Mouse (Mus musculus): Measurements from ENCODE around the gene Pxt1. TPM values are rescaled to one million over a fixed set of nuclear protein-coding genes. Genes with fewer than 3 reads are reported as not detected.

Pxt1 gene
- polyA plus RNA-seq, 1 experiment = not detected

- peaks cover 28% of the 10 kb centered on the region for H3K27me3 ChIP-seq (replicated peaks)
- TF ChIP-seq GATA1 (IDR thresholded peaks at IDR 0.05; ENCODE audit: borderline replicate concordance, low read length) = no peak
- no peak for TF ChIP-seq FLI1 (IDR thresholded peaks at IDR 0.05; ENCODE audit: low read length)
- H3K4me1 ChIP-seq = peaks cover 33% of the 10 kb centered on the region
- H3K36me3 ChIP-seq (replicated peaks; ENCODE audit: low read length) = no peaks in the 10 kb centered on the region
- H3K9me3 ChIP-seq = peaks cover 5% of the 10 kb centered on the region; the same call in 1 of the 2 replicates
- H3K4me3 ChIP-seq (replicated peaks) = no peak overlapping the region
Observed at GRCm38 (mm10) chr17:28904546-28905376, 38.9 kb downstream of the Pxt1 start.

DNA sequence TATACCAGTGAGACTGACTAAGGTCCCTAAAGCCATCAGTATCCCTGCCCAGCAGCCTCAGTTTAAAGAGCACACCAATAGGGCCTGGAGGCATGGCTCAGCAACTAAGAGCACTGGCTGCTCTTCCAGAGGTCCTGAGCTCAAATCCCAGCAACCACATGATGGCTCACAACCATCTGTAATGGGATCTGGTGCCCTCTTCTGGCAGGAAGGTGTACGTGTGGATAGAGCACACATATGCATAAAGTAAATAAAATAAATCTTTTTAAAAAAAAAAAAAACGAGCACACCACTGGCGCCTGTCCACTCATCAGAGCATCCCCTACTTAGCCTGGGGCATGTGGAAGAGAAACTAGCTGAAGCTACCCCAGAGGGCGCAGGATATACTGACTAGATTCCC, 42.1 kb downstream of the Pxt1 start:
- H3K27me3 ChIP-seq (replicated peaks) = peaks cover 22% of the 10 kb centered on the region
- no peaks in the 10 kb centered on the region for H3K36me3 ChIP-seq (replicated peaks; ENCODE audit: low read length)
- peaks cover 5% of the 10 kb centered on the region; the same call in 1 of the 2 replicates for H3K9me3 ChIP-seq
- TF ChIP-seq GATA1 (IDR thresholded peaks at IDR 0.05; ENCODE audit: borderline replicate concordance, low read length) (no peak), FLI1 (IDR thresholded peaks at IDR 0.05; ENCODE audit: low read length) (no peak)
- H3K4me1 ChIP-seq = peaks cover 15% of the 10 kb centered on the region
- H3K4me3 ChIP-seq (replicated peaks) = no peak overlapping the region

DNA sequence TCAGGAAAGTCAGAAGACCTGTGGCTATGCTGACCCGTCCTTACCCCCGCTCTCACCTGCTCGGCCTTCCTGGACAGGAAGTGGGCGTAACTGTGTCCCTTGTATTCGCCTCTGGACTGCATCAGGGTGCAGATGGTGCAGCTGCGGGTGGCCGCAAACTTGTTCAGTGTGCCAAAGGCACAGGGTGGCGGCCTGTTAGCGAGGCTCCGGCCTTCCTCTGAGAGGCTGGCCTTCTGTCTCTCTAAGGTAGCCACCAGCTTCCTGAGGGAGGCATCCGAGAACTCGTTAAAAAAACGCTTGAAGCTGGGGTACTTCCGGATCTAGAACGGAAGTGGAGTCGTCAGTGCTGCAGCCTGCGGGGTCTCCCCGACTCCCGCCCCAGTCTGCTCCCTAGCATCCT, 44.2 kb downstream of the Pxt1 start:
- Histone ChIP-seq H3K4me3 (replicated peaks) (no peak overlapping the region), H3K9me3 (peaks cover 10% of the 10 kb centered on the region), H3K36me3 (replicated peaks; ENCODE audit: low read length) (no peaks in the 10 kb centered on the region), H3K4me1 (peaks cover 14% of the 10 kb centered on the region), H3K27me3 (replicated peaks) (peaks cover 21% of the 10 kb centered on the region)
- TF ChIP-seq FLI1 (IDR thresholded peaks at IDR 0.05; ENCODE audit: low read length) (no peak), GATA1 (IDR thresholded peaks at IDR 0.05; ENCODE audit: borderline replicate concordance, low read length) (no peak)

- Histone ChIP-seq H3K27me3 (replicated peaks) (peaks cover 26% of the 10 kb centered on the region), H3K4me3 (replicated peaks) (no peak overlapping the region), H3K9me3 (peaks cover 16% of the 10 kb centered on the region), H3K36me3 (replicated peaks; ENCODE audit: low read length) (no peaks in the 10 kb centered on the region), H3K4me1 (peaks cover 17% of the 10 kb centered on the region)
- no peak for TF ChIP-seq GATA1 (IDR thresholded peaks at IDR 0.05; ENCODE audit: borderline replicate concordance, low read length)
- TF ChIP-seq FLI1 (IDR thresholded peaks at IDR 0.05; ENCODE audit: low read length) = no peak
Observed at GRCm38 (mm10) chr17:28898249-28898648, 45.4 kb downstream of the Pxt1 start.

DNA sequence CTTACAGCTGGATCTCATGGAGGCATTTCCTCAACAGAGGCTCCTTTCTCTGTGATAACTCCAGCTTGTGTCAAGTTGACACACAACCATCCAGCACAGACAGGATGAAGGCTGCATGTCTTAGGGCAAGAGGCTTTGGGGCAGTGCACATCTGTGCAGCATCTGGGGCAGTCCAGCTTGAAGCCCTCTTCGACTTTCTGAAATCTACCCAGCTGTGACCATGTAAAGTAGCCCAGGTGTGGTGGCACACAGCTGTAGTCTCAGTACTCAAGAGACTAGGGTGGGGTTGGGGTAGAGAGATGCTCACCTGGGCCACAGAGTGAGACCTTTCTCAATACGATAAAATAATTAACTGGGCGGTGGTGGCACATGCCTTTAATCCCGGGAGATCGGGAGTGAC, 45.8 kb downstream of the Pxt1 start:
- Histone ChIP-seq H3K27me3 (replicated peaks) (peaks cover 26% of the 10 kb centered on the region), H3K4me3 (replicated peaks) (no peak overlapping the region), H3K9me3 (peaks cover 19% of the 10 kb centered on the region), H3K4me1 (peaks cover 17% of the 10 kb centered on the region), H3K36me3 (replicated peaks; ENCODE audit: low read length) (no peaks in the 10 kb centered on the region)
- no peak for TF ChIP-seq GATA1 (IDR thresholded peaks at IDR 0.05; ENCODE audit: borderline replicate concordance, low read length)

DNA sequence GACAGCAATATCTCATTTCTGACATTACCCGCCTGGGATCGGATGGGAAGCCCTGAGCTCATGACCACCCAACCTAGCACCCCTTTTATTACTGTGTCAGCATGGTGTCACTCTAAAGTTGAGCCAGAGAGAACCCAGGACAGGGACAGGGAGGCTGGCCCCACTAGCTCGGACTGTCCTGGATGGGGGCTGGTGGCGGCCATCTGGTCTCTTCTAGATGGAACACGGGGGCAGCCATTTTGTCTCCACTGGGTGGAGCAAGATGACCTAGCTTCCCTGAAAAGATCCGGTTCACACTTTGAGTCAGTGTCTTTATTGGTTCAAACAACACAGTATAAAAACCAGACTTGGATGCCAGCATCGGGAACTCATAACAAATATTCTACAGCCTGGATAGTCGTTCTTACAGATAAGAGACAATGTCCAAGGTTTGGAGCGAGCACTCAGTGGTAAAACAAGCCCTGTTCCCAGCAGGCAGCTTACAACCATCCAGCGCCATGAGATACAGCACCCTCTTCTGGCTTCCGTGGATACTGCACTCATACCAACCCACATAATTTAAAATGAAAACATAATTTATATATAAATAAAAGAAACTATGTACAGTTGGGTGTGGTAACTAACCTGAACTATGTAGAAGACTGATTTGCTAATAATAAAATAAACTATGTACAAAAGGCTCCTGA, 47.4 kb downstream of the Pxt1 start:
- no peak for TF ChIP-seq GATA1 (IDR thresholded peaks at IDR 0.05; ENCODE audit: borderline replicate concordance, low read length)
- no peak for TF ChIP-seq FLI1 (IDR thresholded peaks at IDR 0.05; ENCODE audit: low read length)
- Histone ChIP-seq H3K4me1 (peaks cover 17% of the 10 kb centered on the region), H3K27me3 (replicated peaks) (peaks cover 24% of the 10 kb centered on the region), H3K9me3 (peaks cover 28% of the 10 kb centered on the region), H3K4me3 (replicated peaks) (no peak overlapping the region), H3K36me3 (replicated peaks; ENCODE audit: low read length) (no peaks in the 10 kb centered on the region)

DNA sequence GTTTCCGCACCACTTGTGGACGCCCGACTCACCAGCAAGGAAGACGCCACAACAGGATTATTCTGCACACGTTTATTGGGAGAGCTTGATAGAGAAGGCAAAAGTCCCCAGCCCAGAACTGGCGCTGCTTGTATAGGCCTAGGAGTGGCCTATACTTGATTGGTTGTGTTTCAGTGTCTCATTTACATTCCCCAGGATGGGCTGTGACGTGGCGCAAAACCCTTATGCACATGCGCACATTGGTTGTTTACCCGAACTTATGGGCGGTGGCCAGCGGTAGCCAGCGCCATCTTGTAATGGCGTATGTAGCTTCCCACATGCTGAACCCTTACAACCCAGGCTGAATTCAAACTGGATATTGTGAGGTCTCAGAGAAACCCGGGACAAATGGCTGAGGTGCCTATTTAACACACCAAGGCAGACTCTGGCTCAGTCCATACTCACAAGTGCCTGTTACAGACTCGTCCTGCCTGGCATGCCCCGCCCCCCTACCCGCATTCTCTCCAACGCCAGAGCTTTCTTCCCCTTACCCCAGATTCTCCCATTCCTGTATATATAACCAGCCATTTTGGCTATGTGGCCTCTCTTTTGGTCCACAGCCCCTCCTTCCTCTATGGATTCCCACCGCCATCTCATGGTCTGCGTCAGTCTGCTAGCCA, 48.3 kb downstream of the Pxt1 start:
- TF ChIP-seq GATA1 (IDR thresholded peaks at IDR 0.05; ENCODE audit: borderline replicate concordance, low read length) (no peak), FLI1 (IDR thresholded peaks at IDR 0.05; ENCODE audit: low read length) (no peak)
- Histone ChIP-seq H3K36me3 (replicated peaks; ENCODE audit: low read length) (no peaks in the 10 kb centered on the region), H3K27me3 (replicated peaks) (peaks cover 19% of the 10 kb centered on the region), H3K4me3 (replicated peaks) (no peak overlapping the region), H3K4me1 (peaks cover 17% of the 10 kb centered on the region), H3K9me3 (peaks cover 30% of the 10 kb centered on the region)

GRCm38 (mm10) chr17:28894050-28894767, 49.4 kb downstream of the Pxt1 start:
- Histone ChIP-seq H3K4me1 (peaks cover 17% of the 10 kb centered on the region), H3K27me3 (replicated peaks) (peaks cover 12% of the 10 kb centered on the region), H3K36me3 (replicated peaks; ENCODE audit: low read length) (no peaks in the 10 kb centered on the region), H3K9me3 (peaks cover 35% of the 10 kb centered on the region), H3K4me3 (replicated peaks) (peak overlapping the region; percentile 51)
- TF ChIP-seq FLI1 (IDR thresholded peaks at IDR 0.05; ENCODE audit: low read length) (no peak), GATA1 (IDR thresholded peaks at IDR 0.05; ENCODE audit: borderline replicate concordance, low read length) (no peak)

GRCm38 (mm10) chr17:28886266-28886665, 57.4 kb downstream of the Pxt1 start:
- no peak overlapping the region for H3K4me3 ChIP-seq (replicated peaks)
- H3K27me3 ChIP-seq (replicated peaks) = peaks cover 33% of the 10 kb centered on the region
- peaks cover 22% of the 10 kb centered on the region for H3K9me3 ChIP-seq
- TF ChIP-seq GATA1 (IDR thresholded peaks at IDR 0.05; ENCODE audit: borderline replicate concordance, low read length) (no peak), FLI1 (IDR thresholded peaks at IDR 0.05; ENCODE audit: low read length) (no peak)
- H3K4me1 ChIP-seq = peaks cover 18% of the 10 kb centered on the region
- H3K36me3 ChIP-seq (replicated peaks; ENCODE audit: low read length) = no peaks in the 10 kb centered on the region

All from megakaryocyte, embryonic 14.5 days (primary cell).